Mouse (Mus musculus) midbrain, embryonic 12.5 days (tissue): Measurements from ENCODE around the gene Zfp518a. TPM values are rescaled to one million over a fixed set of nuclear protein-coding genes. Genes with fewer than 3 reads are reported as not detected.

ENCODE experiments used
- ATAC-seq: fragments of 200-750 bp; cut with Nextera tagmentation; 2 replicates; pipeline ENCODE4 v1.8.0; 2017; ENCODE audit warnings: low read depth, moderate TSS enrichment, moderate library complexity; ENCODE audit not compliant: low FRiP score
- H3K27ac ChIP-seq: fragments of 300-500 bp; sonication (generic); replicated peaks from 2 replicates; pipeline ENCODE4 v1.5.1; 2016; ENCODE audit warnings: mild to moderate bottlenecking
- H3K27me3 ChIP-seq: fragments of 300-500 bp; sonication (generic); 2 replicates; pipeline ENCODE4 v1.6.1; 2016; ENCODE audit warnings: mild to moderate bottlenecking
- H3K36me3 ChIP-seq: fragments of 300-500 bp; sonication (generic); 2 replicates; pipeline ENCODE4 v1.6.1; 2016
- H3K4me1 ChIP-seq: fragments of 300-500 bp; sonication (generic); 2 replicates; pipeline ENCODE4 v1.6.1; 2016
- H3K4me2 ChIP-seq: fragments of 300-500 bp; sonication (generic); replicated peaks from 2 replicates; pipeline ENCODE4 v1.6.1; 2016; ENCODE audit warnings: mild to moderate bottlenecking, moderate library complexity
- H3K4me3 ChIP-seq: fragments of 300-500 bp; sonication (generic); 2 replicates; pipeline ENCODE4 v1.5.1; 2016; ENCODE audit warnings: mild to moderate bottlenecking
- H3K9ac ChIP-seq: fragments of 300-500 bp; sonication (generic); replicated peaks from 2 replicates; pipeline ENCODE4 v1.6.1; 2016; ENCODE audit warnings: mild to moderate bottlenecking, moderate library complexity
- H3K9me3 ChIP-seq: fragments of 300-500 bp; sonication (generic); 2 replicates; pipeline ENCODE4 v1.6.1; 2016; ENCODE audit warnings: mild to moderate bottlenecking
- WGBS: fragments of 180-500 bp; shearing (Covaris S2); methylation state at CpG from one replicate; pipeline ENCODE4 v1.1.7; 2016; 5-methylcytosine and 5-hydroxymethylcytosine counted together
- polyA plus RNA-seq: library from polyadenylated mRNA; unstranded; fragments of >200 nt; fragmentation: Nextera tagmentation; extraction: Ambion mirVana; gene quantifications from 2 replicates; pipeline ENCODE4 v1.2.1, GENCODE M21; 2016

The Zfp518a gene
- polyA plus RNA-seq, 1 experiment from 2014 or later, result 13.6 TPM

- Histone ChIP-seq H3K4me3 (no peak overlapping the region), H3K9ac (no peak overlapping the region)
- no peak for ATAC-seq
Observed at GRCm38 (mm10) chr19:40931581-40932369, 37.3 kb downstream of the Zfp518a start.

DNA sequence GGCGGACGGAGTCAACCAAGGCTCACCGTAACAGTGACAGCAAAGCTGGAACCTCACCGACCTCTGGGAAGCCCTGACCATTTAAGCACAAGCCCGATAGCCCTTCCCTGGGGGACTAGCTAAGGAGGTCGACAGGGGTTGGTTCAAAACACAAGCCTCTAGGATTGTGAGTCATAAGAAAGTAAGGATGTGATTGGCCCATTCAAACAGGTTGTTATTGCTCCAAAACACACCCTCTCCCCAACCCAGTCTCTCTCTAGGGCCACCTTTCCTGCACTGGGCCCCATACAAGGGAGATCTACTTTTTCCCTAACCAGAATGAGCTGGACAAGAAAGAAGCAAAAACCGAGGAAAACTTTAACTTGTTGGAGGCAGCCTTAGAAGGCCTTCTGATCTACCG is 40.9 kb downstream of the Zfp518a start:
- Histone ChIP-seq H3K4me1 (no peaks in the 10 kb centered on the region; the same call in 1 of the 2 replicates), H3K27me3 (no peaks in the 10 kb centered on the region), H3K9ac (no peak overlapping the region), H3K27ac (no peak overlapping the region), H3K4me3 (no peak overlapping the region), H3K4me2 (no peak overlapping the region), H3K36me3 (no peaks in the 10 kb centered on the region), H3K9me3 (peaks cover 7% of the 10 kb centered on the region; the same call in 1 of the 2 replicates)
- no peak for ATAC-seq
- 46% methylated on average over 8 of the region's 8 CpGs for WGBS

More at GRCm38 (mm10) chr19:40931581-40932369, 37.3 kb downstream of the Zfp518a start:
- no peak overlapping the region for H3K27ac ChIP-seq
- H3K36me3 ChIP-seq, result no peaks in the 10 kb centered on the region
- no peaks in the 10 kb centered on the region; the same call in 1 of the 2 replicates for H3K4me1 ChIP-seq
- WGBS, result 72% methylated on average over 9 of the region's 9 CpGs
- no peaks in the 10 kb centered on the region for H3K27me3 ChIP-seq
- H3K9me3 ChIP-seq, result no peaks in the 10 kb centered on the region
- no peak overlapping the region for H3K4me2 ChIP-seq

DNA sequence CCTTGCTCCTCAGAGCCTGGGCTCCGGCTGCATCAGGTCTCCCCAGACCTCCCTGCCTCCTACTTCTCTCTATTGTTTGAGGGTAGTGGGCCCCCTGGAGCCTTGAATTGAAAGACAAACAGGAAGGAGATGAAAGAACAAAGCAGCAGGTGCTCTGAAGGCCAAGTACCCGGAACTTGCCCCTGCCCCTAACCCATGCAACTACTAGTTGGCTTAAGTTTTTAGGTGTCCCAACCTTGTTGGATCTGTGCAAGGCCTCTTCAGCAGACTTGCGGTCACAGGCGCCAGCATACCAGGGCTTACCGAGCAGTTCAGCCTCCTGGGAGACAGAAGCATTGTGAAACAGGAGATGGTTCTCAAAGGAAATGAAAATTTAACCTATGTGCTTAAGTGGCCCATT is 41.5 kb downstream of the Zfp518a start:
- Histone ChIP-seq H3K36me3 (no peaks in the 10 kb centered on the region), H3K27ac (no peak overlapping the region), H3K9me3 (peaks cover 7% of the 10 kb centered on the region; the same call in 1 of the 2 replicates), H3K27me3 (no peaks in the 10 kb centered on the region), H3K4me3 (no peak overlapping the region), H3K4me1 (no peaks in the 10 kb centered on the region; the same call in 1 of the 2 replicates), H3K9ac (no peak overlapping the region), H3K4me2 (no peak overlapping the region)
- no peak for ATAC-seq
- WGBS, result 25% methylated on average over 5 of the region's 5 CpGs

- Histone ChIP-seq H3K4me1 (no peaks in the 10 kb centered on the region), H3K27ac (no peak overlapping the region), H3K36me3 (no peaks in the 10 kb centered on the region), H3K9me3 (peaks cover 7% of the 10 kb centered on the region; the same call in 1 of the 2 replicates), H3K27me3 (no peaks in the 10 kb centered on the region), H3K9ac (no peak overlapping the region), H3K4me2 (no peak overlapping the region), H3K4me3 (no peak overlapping the region)
- 94% methylated on average over 7 of the region's 7 CpGs for WGBS
- no peak for ATAC-seq
Observed at GRCm38 (mm10) chr19:40943552-40943951, 49.0 kb downstream of the Zfp518a start.

GRCm38 (mm10) chr19:40946937-40947577 is 52.6 kb downstream of the Zfp518a start:
- H3K4me2 ChIP-seq, result no peak overlapping the region
- H3K4me3 ChIP-seq, result no peak overlapping the region
- no peaks in the 10 kb centered on the region for H3K4me1 ChIP-seq
- no peak overlapping the region for H3K9ac ChIP-seq
- no peak overlapping the region for H3K27ac ChIP-seq
- H3K36me3 ChIP-seq, result no peaks in the 10 kb centered on the region
- H3K9me3 ChIP-seq, result no peaks in the 10 kb centered on the region
- H3K27me3 ChIP-seq, result no peaks in the 10 kb centered on the region
- 82% methylated on average over 4 of the region's 4 CpGs for WGBS
- no peak for ATAC-seq

- no peak overlapping the region for H3K27ac ChIP-seq
- 0 out of 2 replicates have a peak, but pooled peaks cover 1% of the 10 kb centered on the region for H3K4me1 ChIP-seq
- H3K36me3 ChIP-seq, result no peaks in the 10 kb centered on the region
- no peak for ATAC-seq
- H3K4me2 ChIP-seq, result no peak overlapping the region
- 0 out of 2 replicates have a peak, but pooled peaks cover 4% of the 10 kb centered on the region for H3K27me3 ChIP-seq
- 19% methylated on average over 1 of the region's 1 CpGs for WGBS
- no peaks in the 10 kb centered on the region for H3K9me3 ChIP-seq
- no peak overlapping the region for H3K4me3 ChIP-seq
- no peak overlapping the region for H3K9ac ChIP-seq
Observed at GRCm38 (mm10) chr19:40958981-40959380, 64.5 kb downstream of the Zfp518a start.

DNA sequence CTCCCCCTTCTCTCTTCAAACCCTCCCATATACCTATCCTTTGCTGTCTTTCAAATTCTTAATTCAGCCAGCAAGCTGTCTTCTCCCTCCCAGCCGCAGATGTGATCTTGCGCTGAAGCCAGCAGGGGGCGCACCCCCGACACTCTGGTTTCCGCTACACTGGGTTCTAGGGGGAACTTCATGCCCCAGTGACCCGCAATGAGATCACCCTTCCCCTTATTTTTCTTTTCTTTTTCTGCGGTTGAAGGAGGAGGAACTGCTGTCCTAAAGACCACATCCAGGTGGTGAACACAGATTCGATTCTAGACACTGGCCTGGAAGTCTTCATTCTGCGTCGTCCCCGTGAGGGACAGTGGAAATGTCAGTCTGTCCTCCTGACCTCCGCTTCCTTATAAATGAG is 68.5 kb downstream of the Zfp518a start:
- 0 out of 2 replicates have a peak, but pooled peaks cover 3% of the 10 kb centered on the region for H3K4me1 ChIP-seq
- H3K9me3 ChIP-seq, result no peaks in the 10 kb centered on the region
- no peaks in the 10 kb centered on the region for H3K36me3 ChIP-seq
- H3K27me3 ChIP-seq, result 0 out of 2 replicates have a peak, but pooled peaks cover 4% of the 10 kb centered on the region
- H3K9ac ChIP-seq, result no peak overlapping the region
- 53% methylated on average over 12 of the region's 12 CpGs for whole genome bisulfite sequencing
- no peak overlapping the region for H3K4me3 ChIP-seq
- no peak overlapping the region for H3K4me2 ChIP-seq
- no peak overlapping the region for H3K27ac ChIP-seq
- no peak for ATAC-seq

DNA sequence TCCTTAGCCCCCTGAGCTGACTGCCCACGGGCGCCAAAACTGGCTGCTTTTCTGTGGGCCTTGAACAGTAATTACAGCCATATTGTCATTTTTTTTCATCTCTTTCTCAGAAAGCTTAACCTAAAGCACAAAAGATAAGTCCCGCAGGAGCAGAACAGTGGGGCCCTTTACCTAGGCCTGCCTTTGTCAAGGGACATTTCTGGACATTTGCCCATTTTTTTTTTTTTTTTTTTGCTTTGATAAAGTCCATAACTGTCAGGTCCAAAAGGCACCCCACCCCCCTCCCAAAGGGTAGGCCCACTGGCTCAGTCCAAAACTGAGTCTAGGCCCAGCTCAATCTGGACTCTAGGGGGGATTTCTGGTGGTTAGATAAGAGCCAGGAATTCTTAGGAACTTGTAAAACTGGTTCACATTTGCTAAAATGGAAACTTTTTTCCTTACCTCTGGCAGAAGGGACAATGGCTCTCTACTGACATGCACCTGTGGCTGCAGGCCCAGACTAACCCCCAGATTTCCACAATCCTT is 69.9 kb downstream of the Zfp518a start:
- no peak overlapping the region for H3K4me2 ChIP-seq
- H3K27me3 ChIP-seq, result 0 out of 2 replicates have a peak, but pooled peaks cover 4% of the 10 kb centered on the region
- no peak overlapping the region for H3K4me3 ChIP-seq
- no peak for ATAC-seq
- no peak overlapping the region for H3K9ac ChIP-seq
- 0 out of 2 replicates have a peak, but pooled peaks cover 3% of the 10 kb centered on the region for H3K4me1 ChIP-seq
- H3K9me3 ChIP-seq, result no peaks in the 10 kb centered on the region
- H3K36me3 ChIP-seq, result no peaks in the 10 kb centered on the region
- no peak overlapping the region for H3K27ac ChIP-seq
- WGBS, result 75% methylated on average over 3 of the region's 3 CpGs

DNA sequence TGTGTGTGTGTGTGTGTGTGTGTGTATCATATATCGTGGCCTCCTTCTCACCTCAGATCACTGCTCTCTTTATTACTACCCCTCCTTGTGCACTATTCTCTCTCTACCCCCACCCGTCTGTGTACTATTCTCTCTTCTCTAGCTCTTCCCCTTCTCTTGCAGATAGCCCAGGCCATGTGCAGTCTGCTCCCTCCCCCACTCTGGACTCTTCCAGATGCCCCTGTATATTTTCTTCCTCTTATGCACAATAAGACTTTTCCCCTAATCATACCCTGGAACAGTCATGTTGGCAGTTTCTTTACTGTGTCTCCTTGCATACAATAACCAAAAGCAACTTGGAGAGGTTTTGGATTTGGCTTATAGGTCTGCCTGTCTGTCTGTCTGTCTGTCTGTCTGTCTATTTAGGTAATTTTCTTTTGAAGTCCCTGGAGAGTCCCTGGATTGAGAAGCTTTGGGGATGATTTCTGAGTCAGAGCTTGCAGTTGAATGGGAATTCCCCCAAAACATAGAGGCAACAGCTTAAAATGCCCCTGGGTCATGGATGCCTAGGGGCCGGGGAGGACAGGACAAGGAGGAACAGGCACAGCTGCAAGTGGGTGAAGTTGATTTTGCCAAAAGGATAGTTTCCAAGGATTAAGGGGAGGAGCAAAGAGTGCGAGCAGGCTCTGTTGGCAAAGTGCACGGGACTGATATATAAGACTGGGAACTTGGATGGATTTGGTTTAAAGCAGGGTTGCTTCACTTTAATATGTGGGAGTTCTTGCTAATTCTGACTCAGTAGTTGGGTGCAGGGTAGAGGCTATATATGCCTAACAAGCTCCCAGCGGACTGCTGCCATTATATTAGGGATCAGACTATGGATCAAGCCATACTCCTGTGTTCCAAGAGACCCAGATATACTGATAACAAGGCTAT is 70.7 kb downstream of the Zfp518a start:
- no peak overlapping the region for H3K4me3 ChIP-seq
- H3K4me1 ChIP-seq, result 0 out of 2 replicates have a peak, but pooled peaks cover 3% of the 10 kb centered on the region
- H3K27ac ChIP-seq, result no peak overlapping the region
- 75% methylated on average over 6 of the region's 6 CpGs for WGBS
- 0 out of 2 replicates have a peak, but pooled peaks cover 4% of the 10 kb centered on the region for H3K27me3 ChIP-seq
- no peaks in the 10 kb centered on the region for H3K36me3 ChIP-seq
- ATAC-seq, result no peak
- no peak overlapping the region for H3K4me2 ChIP-seq
- no peak overlapping the region for H3K9ac ChIP-seq
- no peaks in the 10 kb centered on the region for H3K9me3 ChIP-seq
